Mouse (Mus musculus) Patski (cell line): ENCODE results near the gene Cpa4. TPM values are rescaled to one million over a fixed set of nuclear protein-coding genes. Genes with fewer than 3 reads are reported as not detected.

Experiments
- ATAC-seq: fragments of 100-300 bp; one replicate; pipeline ENCODE4 v1.8.0; 2021
- CTCF ChIA-PET: fragments of 350-600 bp; sonication (Branson Sonifier 250); formaldehyde crosslinking; loops from one replicate; lab custom pipeline; 2022; ENCODE audit warnings: inconsistent platforms; lab: Charles Lee
- POLR2A ChIA-PET: fragments of 350-600 bp; sonication (Branson Sonifier 250); formaldehyde crosslinking; loops from one replicate; lab custom pipeline; 2022; ENCODE audit warnings: antibody characterized with exemption, inconsistent platforms; lab: Charles Lee
- DNase-seq: peaks from one replicate; pipeline ENCODE4 v3.0.0-alpha.2; 2011; ENCODE audit warnings: low read depth, low spot score
- H3K27me3 ChIP-seq: fragments of 371-371 bp; one replicate; pipeline ENCODE4 v1.5.1; 2021
- CTCF ChIP-seq: fragments of 100-300 bp; IDR thresholded peaks from one replicate; pipeline ENCODE4 v1.5.1; 2021
- in situ Hi-C: fragments of 300-500 bp; cut with MboI; formaldehyde crosslinking; loops from 3 replicates; pipeline ENCODE4 v1.11.1; 2018; ENCODE audit warnings: low pct_unique_long_range_greater_than_20kb, mixed read lengths
- polyA plus RNA-seq: library from polyadenylated mRNA; unstranded; gene quantifications from one replicate; pipeline ENCODE4 v1.2.3, GENCODE M21; 2021

The Cpa4 gene
- polyA plus RNA-seq, 1 experiment from 2014 or later = not detected

- in situ Hi-C loops = no loop called here
- CTCF ChIA-PET = interaction anchor here (1.4 to 1.7 kb wide), 2 partner anchors 10 to 17 kb away, joined by 3 to 4 read pairs; no protein-coding TSS in a partner anchor
- no peaks in the 10 kb centered on the region for H3K27me3 ChIP-seq
- POLR2A ChIA-PET = interaction anchor here (0.6 to 0.8 kb wide), 2 partner anchors 90 to 860 kb away, joined by 3 to 7 read pairs; no protein-coding TSS in a partner anchor
- no peak for TF ChIP-seq CTCF
- ATAC-seq = no peak
- DNase-seq = no peak
Observed at GRCm38 (mm10) chr6:30551644-30552580, 16.3 kb upstream of the Cpa4 start.

GRCm38 (mm10) chr6:30552628-30553027, 15.5 kb upstream of the Cpa4 start:
- CTCF ChIA-PET = interaction anchor here (1.4 to 1.9 kb wide), 3 partner anchors 10 to 21 kb away, joined by 3 to 7 read pairs (median 4); no protein-coding TSS in a partner anchor
- H3K27me3 ChIP-seq = no peaks in the 10 kb centered on the region
- in situ Hi-C loops = no loop called here
- ATAC-seq (no peak), DNase-seq (no peak)
- no peak for TF ChIP-seq CTCF
- POLR2A ChIA-PET = interaction anchor here (0.6 kb wide), 1 partner anchor 91 kb away, joined by 3 read pairs; no protein-coding TSS in a partner anchor

GRCm38 (mm10) chr6:30553381-30554010, 14.7 kb upstream of the Cpa4 start:
- POLR2A ChIA-PET = interaction anchor here (0.7 kb wide), 1 partner anchor 395 kb away, joined by 3 read pairs; no protein-coding TSS in a partner anchor
- H3K27me3 ChIP-seq = no peaks in the 10 kb centered on the region
- ATAC-seq (no peak), DNase-seq (no peak)
- no peak for TF ChIP-seq CTCF
- CTCF ChIA-PET = interaction anchor here (1.7 to 1.9 kb wide), 2 partner anchors 16 to 21 kb away, joined by 4 to 7 read pairs; no protein-coding TSS in a partner anchor
- in situ Hi-C loops = no loop called here

DNA sequence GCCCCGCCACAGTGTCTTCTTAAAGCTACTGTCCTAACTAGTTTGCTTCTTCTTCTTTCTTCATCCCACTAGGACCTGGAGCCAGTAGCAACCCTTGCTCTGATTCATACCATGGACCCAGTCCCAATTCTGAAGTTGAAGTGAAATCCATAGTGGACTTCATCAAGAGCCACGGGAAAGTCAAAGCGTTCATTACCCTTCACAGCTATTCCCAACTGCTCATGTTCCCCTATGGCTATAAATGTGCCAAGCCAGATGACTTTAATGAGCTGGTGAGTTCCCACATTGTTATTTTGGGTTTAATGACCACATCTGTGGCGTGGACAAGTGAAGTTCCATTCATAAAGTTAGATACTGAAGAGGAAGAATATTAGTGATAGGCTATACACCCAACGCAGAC, 14.1 kb upstream of the Cpa4 start:
- TF ChIP-seq CTCF = no peak
- no peaks in the 10 kb centered on the region for H3K27me3 ChIP-seq
- DNase-seq (no peak), ATAC-seq (no peak)
- CTCF ChIA-PET = interaction anchor here (1.9 kb wide), 1 partner anchor 20 kb away, joined by 7 read pairs; no protein-coding TSS in a partner anchor
- POLR2A ChIA-PET = interaction anchor here (1.2 kb wide), 1 partner anchor 109 kb away, joined by 3 read pairs; no protein-coding TSS in a partner anchor
- in situ Hi-C loops = no loop called here

GRCm38 (mm10) chr6:30554621-30555170, 13.5 kb upstream of the Cpa4 start:
- POLR2A ChIA-PET = interaction anchor here (1.2 kb wide), 1 partner anchor 109 kb away, joined by 3 read pairs; no protein-coding TSS in a partner anchor
- no peak for TF ChIP-seq CTCF
- H3K27me3 ChIP-seq = no peaks in the 10 kb centered on the region
- in situ Hi-C loops = no loop called here
- CTCF ChIA-PET = no interaction called here
- ATAC-seq (no peak), DNase-seq (no peak)

DNA sequence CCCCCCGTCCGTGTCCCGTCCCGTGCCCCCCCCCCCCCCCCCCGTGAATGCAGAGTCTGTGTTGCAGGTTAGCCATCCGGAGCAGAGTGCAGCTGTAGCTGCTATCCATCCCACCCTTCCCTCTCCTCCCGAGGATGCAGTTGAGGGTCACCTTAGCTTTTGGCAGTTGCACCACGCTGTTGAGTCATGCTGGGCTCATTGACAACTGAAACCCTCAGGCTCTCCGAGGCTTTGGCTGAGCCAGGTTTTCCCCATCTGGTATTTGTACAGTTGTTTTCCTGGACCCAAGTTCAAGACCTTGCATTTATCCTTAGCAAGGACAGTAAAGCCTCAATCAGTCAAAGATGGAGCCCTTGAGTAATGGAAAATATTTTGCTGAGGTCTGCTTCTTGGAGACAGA, 12.1 kb upstream of the Cpa4 start:
- DNase-seq = no peak
- H3K27me3 ChIP-seq = no peaks in the 10 kb centered on the region
- TF ChIP-seq CTCF = no peak
- ChIA-PET POLR2A (no interaction called here), CTCF (no interaction called here)
- in situ Hi-C loops = no loop called here
- no peak for ATAC-seq

- TF ChIP-seq CTCF = no peak
- POLR2A ChIA-PET = no interaction called here
- no peaks in the 10 kb centered on the region for H3K27me3 ChIP-seq
- DNase-seq (no peak), ATAC-seq (no peak)
- CTCF ChIA-PET = interaction anchor here (1.2 kb wide), 1 partner anchor 9 kb away, joined by 3 read pairs; no protein-coding TSS in a partner anchor
- in situ Hi-C loops = no loop called here
Observed at GRCm38 (mm10) chr6:30559726-30560125, 8.4 kb upstream of the Cpa4 start.

GRCm38 (mm10) chr6:30562132-30562531, 6.0 kb upstream of the Cpa4 start:
- TF ChIP-seq CTCF = no peak
- CTCF ChIA-PET = interaction anchor here (0.9 kb wide), 2 partner anchors 10 to 113 kb away, joined by 3 read pairs; no protein-coding TSS in a partner anchor
- POLR2A ChIA-PET = no interaction called here
- DNase-seq = no peak
- in situ Hi-C loops = no loop called here
- peaks cover 6% of the 10 kb centered on the region for H3K27me3 ChIP-seq
- no peak for ATAC-seq

DNA sequence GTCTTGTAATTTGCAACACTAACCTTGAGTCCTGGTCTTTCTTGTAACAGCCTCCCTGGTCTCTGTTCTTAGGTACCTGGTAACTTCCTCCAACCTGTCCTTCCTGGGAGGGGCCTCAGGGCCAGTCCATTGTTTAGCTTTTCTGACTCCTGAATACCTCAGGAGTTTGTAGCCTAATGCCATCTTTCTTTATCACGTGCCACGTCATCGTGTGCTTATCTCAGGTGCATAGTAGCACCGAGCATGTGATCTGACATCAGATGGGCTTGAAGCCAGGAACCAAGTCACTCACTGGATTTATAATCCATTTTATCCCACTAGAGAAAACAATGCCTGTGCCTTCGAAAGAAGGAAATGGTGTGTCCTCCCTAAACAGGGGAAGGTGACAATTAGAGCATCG, 4.6 kb upstream of the Cpa4 start:
- ATAC-seq = no peak
- H3K27me3 ChIP-seq = peaks cover 6% of the 10 kb centered on the region
- ChIA-PET POLR2A (no interaction called here), CTCF (no interaction called here)
- no peak for TF ChIP-seq CTCF
- DNase-seq = no peak
- in situ Hi-C loops = no loop called here

DNA sequence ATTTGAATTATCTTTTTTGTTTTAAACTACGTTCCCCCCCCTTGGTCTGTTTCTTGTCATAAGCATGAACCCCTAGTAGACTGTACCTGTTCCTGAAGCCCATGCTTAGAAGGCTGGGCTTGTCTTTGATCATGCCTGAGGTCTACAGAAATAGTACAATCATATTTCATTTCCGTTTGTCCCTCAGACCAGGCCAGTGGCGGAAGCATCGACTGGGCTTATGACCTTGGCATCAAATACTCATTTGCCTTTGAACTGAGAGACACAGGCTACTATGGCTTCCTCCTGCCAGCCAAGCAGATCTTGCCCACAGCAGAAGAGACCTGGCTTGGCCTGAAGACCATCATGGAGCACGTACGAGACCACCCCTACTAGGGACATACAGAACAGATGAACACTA, 4.1 kb upstream of the Cpa4 start:
- in situ Hi-C loops = no loop called here
- POLR2A ChIA-PET = no interaction called here
- no peak for TF ChIP-seq CTCF

More for the DNA sequence above, 4.1 kb upstream of the Cpa4 start:
- DNase-seq (no peak), ATAC-seq (no peak)
- peaks cover 6% of the 10 kb centered on the region for H3K27me3 ChIP-seq
- CTCF ChIA-PET = no interaction called here
